Mouse (Mus musculus): ENCODE results near the gene Hoxa5. TPM values are rescaled to one million over a fixed set of nuclear protein-coding genes. Genes with fewer than 3 reads are reported as not detected.
A peak's percentile ranks its signal among the peaks of the same experiment; 100 is the strongest.

The Hoxa5 gene
- total RNA-seq, 4 experiments from 2014 or later = 10.8 to 15.6 (median 13.3) TPM

- DNase-seq = no peak
Observed at GRCm38 (mm10) chr6:52175864-52176263, 28.5 kb downstream of the Hoxa5 start.

DNA sequence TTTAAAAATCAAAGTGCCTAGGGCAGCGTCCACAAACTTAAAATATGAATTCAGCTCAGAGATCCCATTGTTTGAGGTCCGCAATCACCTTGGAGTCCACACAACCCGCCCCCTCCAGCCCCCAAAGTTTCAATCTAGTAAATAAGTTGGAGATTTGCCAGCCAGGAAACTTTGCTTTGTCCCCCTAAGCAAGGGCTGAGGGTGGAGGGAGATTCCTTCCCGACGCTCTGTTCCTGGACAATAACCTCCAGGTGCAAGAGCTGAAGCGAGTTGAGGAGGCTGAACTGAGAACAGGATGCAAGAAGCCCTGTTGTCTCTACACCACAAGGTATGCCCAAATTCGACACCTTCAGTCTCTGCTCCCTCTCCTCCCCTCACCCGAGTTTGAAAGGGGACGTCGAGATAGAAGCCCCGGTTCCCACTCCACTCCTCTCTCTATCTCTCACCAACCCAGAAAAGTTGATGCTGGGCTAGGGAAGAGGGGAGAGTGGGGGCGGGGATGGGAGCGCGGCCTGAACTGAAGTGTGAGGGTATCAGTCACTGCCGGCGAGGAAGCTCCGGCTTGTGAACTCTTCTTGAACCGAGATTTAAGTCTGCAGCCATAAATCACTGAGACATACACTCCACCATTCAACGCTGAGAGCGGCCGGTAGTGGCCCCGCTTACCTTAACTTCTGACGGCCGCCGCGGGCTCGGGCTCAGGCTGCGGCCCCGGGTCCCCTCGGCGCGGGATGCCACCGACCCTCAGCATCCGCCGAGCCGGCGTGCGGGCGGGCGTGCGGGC, 29.2 kb downstream of the Hoxa5 start:
- DNase-seq = no peak

GRCm38 (mm10) chr6:52173648-52174047, 30.7 kb downstream of the Hoxa5 start:
- DNase-seq = no peak

DNA sequence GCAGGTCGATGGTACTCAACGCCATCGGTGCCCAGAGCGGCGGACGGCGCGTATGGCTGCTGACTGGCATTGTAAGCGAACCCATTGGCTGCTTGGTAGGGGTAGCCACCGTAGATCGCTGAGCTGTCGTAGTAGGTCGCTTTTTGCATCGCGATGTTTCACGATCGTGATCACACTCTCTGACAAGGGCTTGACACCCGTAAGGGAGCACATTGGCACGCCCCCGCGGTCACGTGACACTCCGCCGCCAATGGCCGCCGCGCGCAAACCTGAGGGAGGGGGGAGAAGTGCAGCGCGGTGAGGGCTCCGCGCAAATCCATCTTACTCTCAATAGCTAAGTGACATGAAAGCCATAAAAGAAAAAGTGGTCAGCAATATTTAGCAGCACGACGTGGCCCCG, 31.9 kb downstream of the Hoxa5 start:
- DNase-seq = peak; percentile 88

DNA sequence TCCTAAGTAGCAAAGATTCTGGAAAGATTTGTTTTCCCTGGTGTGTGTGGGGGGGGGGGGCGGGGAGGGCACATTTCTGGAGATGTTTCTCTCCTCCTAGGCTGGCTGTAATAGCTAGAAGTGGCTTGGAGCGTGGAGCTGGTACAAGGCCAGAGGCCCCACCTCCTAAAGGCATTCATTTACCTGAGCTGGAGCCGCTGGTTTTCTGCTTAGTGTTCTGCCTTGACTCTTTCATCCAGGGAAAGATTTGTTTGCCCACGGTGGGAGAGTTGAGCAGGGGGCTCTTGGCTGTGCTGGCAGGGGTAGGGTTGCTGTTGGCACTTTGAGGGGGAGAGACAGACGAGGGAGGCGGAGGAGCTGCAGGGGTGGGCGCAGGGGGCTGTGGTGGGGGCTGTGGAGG, 32.4 kb downstream of the Hoxa5 start:
- DNase-seq = no peak

GRCm38 (mm10) chr6:52171331-52171730, 33.1 kb downstream of the Hoxa5 start:
- DNase-seq = no peak

GRCm38 (mm10) chr6:52170898-52171223, 33.5 kb downstream of the Hoxa5 start:
- no peak for DNase-seq

DNA sequence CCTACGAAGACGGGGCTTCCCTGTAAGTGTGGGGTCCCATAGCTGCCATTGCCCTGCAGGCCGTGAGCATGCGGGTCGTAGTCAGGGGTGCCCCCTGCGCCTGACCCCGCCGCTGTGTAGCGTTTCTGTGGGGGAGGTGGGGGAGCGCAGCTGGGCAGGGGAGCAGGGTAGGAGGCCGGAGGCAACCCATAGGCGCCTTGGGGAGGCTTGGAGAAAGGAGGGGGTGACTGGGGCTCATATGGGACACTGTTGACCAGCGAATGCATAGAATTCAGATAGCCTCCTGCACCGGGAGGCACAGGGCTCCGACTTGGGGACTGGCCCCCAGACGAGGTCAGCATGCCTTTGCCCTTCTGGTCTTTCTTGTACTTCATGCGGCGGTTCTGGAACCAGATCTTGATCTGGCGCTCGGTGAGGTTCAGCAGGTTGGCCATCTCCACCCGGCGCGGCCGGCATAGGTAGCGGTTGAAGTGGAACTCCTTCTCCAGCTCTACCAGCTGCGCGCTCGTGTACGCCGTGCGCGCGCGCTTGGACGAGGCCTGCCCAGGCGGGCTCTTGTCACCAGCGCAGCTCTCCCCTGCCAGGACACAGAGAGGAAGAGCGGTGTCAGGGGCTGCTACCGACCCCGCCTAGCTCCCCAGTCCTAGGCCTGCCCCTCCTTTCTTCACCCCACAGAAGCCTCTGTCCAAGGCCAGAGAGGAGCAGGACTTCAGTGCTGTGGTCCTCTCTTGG, 34.1 kb downstream of the Hoxa5 start:
- no peak for DNase-seq

DNA sequence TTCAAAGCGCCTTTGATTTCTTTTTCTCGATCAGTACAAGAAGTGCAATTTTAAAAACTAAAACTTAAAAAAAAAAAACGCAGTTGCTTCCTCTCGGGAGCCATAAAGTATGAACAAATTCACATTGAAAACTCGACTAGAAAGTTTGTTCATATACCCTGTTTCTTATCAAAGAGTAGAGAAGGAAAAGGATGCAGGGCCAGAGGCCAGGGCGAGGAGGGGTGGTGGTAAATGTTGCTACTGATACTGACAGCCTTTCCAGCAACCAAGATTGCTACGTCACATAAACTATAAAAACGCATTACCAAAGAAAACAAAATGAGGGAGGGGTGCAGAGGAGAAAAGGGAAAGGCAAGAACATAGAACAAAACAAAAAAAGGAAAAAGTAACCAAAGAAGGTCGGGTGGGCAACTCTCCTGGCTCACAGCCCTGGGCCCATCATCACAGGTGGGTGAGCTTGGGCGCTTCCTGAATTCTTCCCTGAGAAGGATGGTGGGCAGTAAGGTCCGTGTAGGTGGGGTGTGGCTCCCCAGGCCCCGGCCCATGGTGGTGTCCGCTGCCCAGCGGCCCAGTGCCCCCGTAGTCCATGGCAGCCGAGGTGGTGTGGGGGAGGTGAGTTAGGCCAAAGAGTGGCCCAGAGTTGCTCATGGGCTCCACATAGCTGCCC, 34.8 kb downstream of the Hoxa5 start:
- DNase-seq = no peak

- no peak for DNase-seq
Observed at GRCm38 (mm10) chr6:52168191-52169055, 36.0 kb downstream of the Hoxa5 start.

GRCm38 (mm10) chr6:52167736-52168161, 36.6 kb downstream of the Hoxa5 start:
- DNase-seq = no peak

GRCm38 (mm10) chr6:52167176-52167575, 37.2 kb downstream of the Hoxa5 start:
- DNase-seq = no peak

DNA sequence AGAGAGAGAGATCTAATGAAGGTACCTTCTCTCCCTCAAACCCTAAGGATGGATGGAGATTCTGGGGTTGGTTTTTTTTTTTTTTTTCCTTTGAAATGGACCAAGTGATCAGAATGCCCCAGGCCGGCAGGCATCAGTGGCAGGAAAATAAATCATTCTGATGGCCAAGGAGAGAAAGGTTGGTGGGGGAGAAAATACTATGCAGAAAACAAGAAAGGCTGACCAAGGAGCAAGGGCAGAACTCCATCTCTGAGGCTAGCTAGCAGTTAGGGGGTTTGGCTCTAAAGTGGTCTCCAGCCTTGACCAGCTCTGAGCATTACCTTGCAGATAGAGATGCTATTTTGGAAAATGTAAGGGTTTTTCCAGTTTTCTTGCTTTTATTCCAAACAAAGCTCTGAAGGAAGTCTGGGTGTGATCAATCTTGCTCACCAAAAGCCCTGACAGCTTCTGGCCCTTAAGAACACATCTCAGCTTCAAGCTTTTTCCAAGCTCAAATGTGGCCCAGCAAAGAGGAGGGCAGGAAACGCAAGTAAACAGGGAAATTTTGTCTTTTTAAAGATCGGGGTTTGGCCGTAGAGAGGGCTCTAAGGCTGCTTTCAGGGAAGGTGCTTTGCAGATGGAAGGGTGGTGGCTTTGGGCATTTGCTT, 37.8 kb downstream of the Hoxa5 start:
- DNase-seq = no peak

- no peak for DNase-seq
Observed at GRCm38 (mm10) chr6:52165441-52166370, 38.7 kb downstream of the Hoxa5 start.

GRCm38 (mm10) chr6:52164626-52165440, 39.6 kb downstream of the Hoxa5 start, which contains the start of gene Hoxa2:
Hoxa2 (minus strand) TSS chr6:52164831.
- no peak for DNase-seq

DNA sequence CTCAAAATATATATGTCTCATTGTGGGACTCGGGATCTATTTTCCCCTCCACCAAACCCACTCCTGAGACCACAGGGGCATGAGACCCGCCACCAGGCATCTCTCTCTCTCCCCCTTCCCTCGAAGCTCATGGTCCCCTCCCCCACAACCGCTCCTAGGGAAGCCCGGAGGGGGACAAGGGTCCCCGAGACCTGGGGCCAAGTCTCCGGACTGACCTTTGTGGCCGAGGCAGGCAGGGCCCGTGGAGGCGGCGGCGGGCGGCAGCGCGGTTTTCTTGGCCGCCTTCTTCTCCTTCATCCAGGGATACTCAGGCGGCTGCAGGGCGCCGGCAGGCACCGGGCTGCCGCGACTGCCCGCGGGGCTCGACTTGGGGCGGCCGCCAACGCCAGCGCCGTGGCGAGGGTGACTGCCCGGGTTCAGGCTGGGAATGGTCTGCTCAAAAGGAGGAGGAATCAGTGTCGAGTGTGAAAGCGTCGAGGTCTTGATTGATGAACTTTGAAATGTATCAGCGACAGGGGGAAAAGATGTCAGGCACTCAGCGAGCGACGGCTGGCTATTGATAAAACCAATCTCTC, 40.2 kb downstream of the Hoxa5 start:
- no peak for DNase-seq

- no peak for DNase-seq
Observed at GRCm38 (mm10) chr6:52163366-52164031, 40.9 kb downstream of the Hoxa5 start.

DNA sequence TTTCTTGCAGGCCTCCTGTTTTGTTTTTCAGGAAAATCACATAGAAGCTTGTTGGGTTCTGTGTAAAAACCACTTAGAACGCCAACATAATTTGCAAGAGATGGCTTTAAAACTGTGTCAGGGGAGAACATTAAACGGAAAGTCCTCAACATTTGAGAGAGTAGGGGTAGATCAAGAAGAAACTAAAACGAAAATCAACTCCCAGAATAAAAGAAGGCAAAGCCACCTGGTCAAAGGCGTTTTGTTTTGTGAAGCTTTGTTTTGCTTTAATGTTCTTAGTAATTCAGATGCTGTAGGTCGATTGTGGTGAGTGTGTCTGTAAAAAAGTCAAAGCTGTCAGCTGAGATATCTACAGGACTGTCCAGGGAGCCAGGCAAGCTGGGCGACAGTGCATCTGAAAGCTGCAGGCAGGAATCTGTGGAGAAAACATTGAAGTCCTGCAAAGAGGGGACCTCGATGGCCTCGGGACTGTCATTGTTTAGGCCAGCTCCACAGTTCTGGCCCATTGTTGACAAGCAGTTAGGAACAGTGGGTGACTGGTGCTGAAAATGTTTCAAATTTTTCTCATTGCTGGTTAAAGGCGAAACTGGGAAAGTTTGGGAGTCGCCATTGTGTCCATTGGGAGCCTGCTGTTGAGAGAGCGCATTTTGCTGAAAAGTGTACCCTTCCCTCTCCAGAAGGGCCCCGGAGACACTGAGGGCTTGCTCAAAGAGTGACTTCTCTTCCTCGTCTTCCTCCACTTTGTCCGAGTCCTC, 41.6 kb downstream of the Hoxa5 start:
- DNase-seq = no peak
